Mouse (Mus musculus) brain, embryonic 14.5 days (tissue): Measurements from ENCODE around the gene Gngt1. TPM values are rescaled to one million over a fixed set of nuclear protein-coding genes. Genes with fewer than 3 reads are reported as not detected.

ENCODE experiments used
- DNase-seq: peaks from one replicate; pipeline ENCODE4 v3.0.0-alpha.2; 2011; ENCODE audit warnings: low read depth
- CTCF ChIP-seq: fragments of 200-500 bp; IDR thresholded peaks from 2 replicates; pipeline ENCODE4 v1.5.1; 2012; ENCODE audit warnings: inconsistent platforms, mild to moderate bottlenecking, moderate library complexity, borderline replicate concordance; ENCODE audit not compliant: insufficient read depth, insufficient read length; ENCODE audit errors: extremely low read depth
- POLR2A ChIP-seq: fragments of 200-500 bp; IDR thresholded peaks from 2 replicates; pipeline ENCODE4 v1.6.1; 2012; ENCODE audit warnings: mild to moderate bottlenecking, inconsistent platforms, borderline replicate concordance; ENCODE audit not compliant: poor library complexity, insufficient read depth, insufficient read length, severe bottlenecking; ENCODE audit errors: extremely low read depth
- polyA plus RNA-seq: library from polyadenylated mRNA; depleted of rRNA; stranded (reverse); fragments of >200 nt; gene quantifications from 2 replicates; pipeline ENCODE4 v1.2.3, GENCODE M21; 2012; rRNA removed

Gene Gngt1
- polyA plus RNA-seq, 1 experiment = not detected

GRCm38 (mm10) chr6:4004808-4005207 lies 11.2 kb downstream of the Gngt1 start:
- no peak for DNase-seq
- TF ChIP-seq CTCF (no peak), POLR2A (no peak)

GRCm38 (mm10) chr6:4008501-4009040 lies 15.0 kb downstream of the Gngt1 start:
- TF ChIP-seq CTCF (no peak), POLR2A (no peak)
- no peak for DNase-seq

GRCm38 (mm10) chr6:4009548-4009947 lies 16.0 kb downstream of the Gngt1 start:
- DNase-seq = no peak
- no peak for TF ChIP-seq POLR2A
- no peak for TF ChIP-seq CTCF

GRCm38 (mm10) chr6:4022645-4023044 lies 29.1 kb downstream of the Gngt1 start:
- TF ChIP-seq POLR2A (no peak), CTCF (no peak)

GRCm38 (mm10) chr6:4026367-4026766 lies 32.8 kb downstream of the Gngt1 start:
- no peak for TF ChIP-seq CTCF
- no peak for DNase-seq

More at GRCm38 (mm10) chr6:4022645-4023044, 29.1 kb downstream of the Gngt1 start:
- no peak for DNase-seq

- DNase-seq = no peak
These were observed 37.4 kb downstream of the Gngt1 start for GRCm38 (mm10) chr6:4030956-4031355.

GRCm38 (mm10) chr6:4041821-4042220 lies 48.2 kb downstream of the Gngt1 start:
- DNase-seq = no peak
- TF ChIP-seq CTCF = no peak
- TF ChIP-seq POLR2A = no peak

More at GRCm38 (mm10) chr6:4030956-4031355, 37.4 kb downstream of the Gngt1 start:
- TF ChIP-seq POLR2A = no peak
- TF ChIP-seq CTCF = no peak

Other genes with a start within 250 kb of the Gngt1 start
- gene Calcr, start 229.1 kb upstream of the Gngt1 start, polyA plus RNA-seq = 5.6 and 8.2 TPM in 2 replicates
- gene Tfpi2, start 4.9 kb upstream of the Gngt1 start, polyA plus RNA-seq = 0.29 and 0.44 TPM in 2 replicates
- 8.0 and 11.0 TPM in 2 replicates for gene Gng11, start 10.1 kb downstream of the Gngt1 start, polyA plus RNA-seq
- 19.9 and 27.5 TPM in 2 replicates for gene Bet1, start 93.2 kb downstream of the Gngt1 start, polyA plus RNA-seq